Mouse (Mus musculus) MEL (cell line): ENCODE measurements around the gene Zdhhc7. TPM values are rescaled to one million over a fixed set of nuclear protein-coding genes. Genes with fewer than 3 reads are reported as not detected.

Experiments used
- DNase-seq: peaks from one replicate; pipeline ENCODE4 v3.0.0; 2011; ENCODE audit warnings: low read depth, low spot score
- H3K27ac ChIP-seq: 2 replicates; pipeline ENCODE4 v1.5.1; 2012; ENCODE audit warnings: low read depth, mild to moderate bottlenecking, control low read depth, low read length, moderate library complexity; ENCODE audit not compliant: control insufficient read depth
- H3K27me3 ChIP-seq, 2 experiments: fragments of 150-350 bp in 1 of 2; sonication (generic) in 1 of 2; 2 replicates each; pipeline ENCODE4 v1.6.1; 2012; ENCODE audit warnings: low read length in 2 of 2, mild to moderate bottlenecking in 2 of 2, improper control_type of control experiment in 1 of 2, moderate library complexity in 1 of 2; ENCODE audit not compliant: insufficient read depth in 2 of 2, control insufficient read depth in 1 of 2
- H3K36me3 ChIP-seq, 2 experiments: 2 replicates each; pipeline ENCODE4 v1.6.1; 2012 to 2014; ENCODE audit warnings: low read length in 2 of 2, improper control_type of control experiment in 1 of 2, inconsistent platforms in 1 of 2, mild to moderate bottlenecking in 1 of 2; ENCODE audit not compliant: insufficient read depth in 2 of 2, control insufficient read depth in 1 of 2
- H3K4me1 ChIP-seq, 2 experiments: fragments of 150-350 bp in 1 of 2; sonication (generic) in 1 of 2; 2 replicates each; pipeline ENCODE4 v1.6.1; 2012; ENCODE audit warnings: low read length in 2 of 2, improper control_type of control experiment in 1 of 2, mild to moderate bottlenecking in 1 of 2; ENCODE audit not compliant: insufficient read depth in 2 of 2, control insufficient read depth in 1 of 2
- H3K4me3 ChIP-seq, 2 experiments: fragments of 150-350 bp in 1 of 2; sonication (generic) in 1 of 2; 2 replicates each; pipeline ENCODE4 v1.5.1; 2012; ENCODE audit warnings: low read depth in 2 of 2, low read length in 2 of 2, mild to moderate bottlenecking in 2 of 2, moderate library complexity in 2 of 2, control low read depth in 1 of 2, improper control_type of control experiment in 1 of 2; ENCODE audit not compliant: control insufficient read depth in 1 of 2, insufficient read depth in 1 of 2
- H3K79me2 ChIP-seq: 2 replicates; pipeline ENCODE4 v1.6.1; 2012; ENCODE audit warnings: mild to moderate bottlenecking, low read length, moderate library complexity; ENCODE audit not compliant: control insufficient read depth, poor library complexity, insufficient read depth
- H3K9ac ChIP-seq: 2 replicates; pipeline ENCODE4 v1.6.1; 2012; ENCODE audit warnings: low read depth, mild to moderate bottlenecking, control low read depth, low read length, moderate library complexity; ENCODE audit not compliant: control insufficient read depth, poor library complexity, severe bottlenecking
- H3K9me3 ChIP-seq: fragments of 150-350 bp; sonication (generic); replicated peaks from 2 replicates; pipeline ENCODE4 v1.6.1; 2012; ENCODE audit warnings: mild to moderate bottlenecking, low read length, improper control_type of control experiment, moderate library complexity; ENCODE audit not compliant: insufficient read depth
- CHD1 ChIP-seq: IDR thresholded peaks from 2 replicates; pipeline ENCODE4 v1.6.1; 2012; ENCODE audit warnings: low read depth, mild to moderate bottlenecking, inconsistent platforms, low read length, improper control_type of control experiment
- E2F4 ChIP-seq: IDR thresholded peaks from 2 replicates; pipeline ENCODE4 v1.6.1; 2011; ENCODE audit warnings: low read depth, low read length, improper control_type of control experiment, borderline replicate concordance
- ELF1 ChIP-seq: IDR thresholded peaks from 2 replicates; pipeline ENCODE4 v1.6.1; 2014; ENCODE audit warnings: low read depth, mild to moderate bottlenecking, inconsistent platforms, low read length, improper control_type of control experiment, moderate library complexity
- ETS1 ChIP-seq: IDR thresholded peaks from 2 replicates; pipeline ENCODE4 v1.6.1; 2012; ENCODE audit warnings: low read depth, mild to moderate bottlenecking, inconsistent platforms, low read length, improper control_type of control experiment, moderate library complexity
- GATA1 ChIP-seq: IDR thresholded peaks from 2 replicates; pipeline ENCODE4 v1.6.1; 2011; ENCODE audit warnings: low read depth, low read length, improper control_type of control experiment
- MAZ ChIP-seq: IDR thresholded peaks from 2 replicates; pipeline ENCODE4 v1.6.1; 2012; ENCODE audit warnings: low read depth, mild to moderate bottlenecking, inconsistent platforms, low read length, improper control_type of control experiment
- MYC ChIP-seq: IDR thresholded peaks from 2 replicates; pipeline ENCODE4 v1.6.1; 2011; ENCODE audit warnings: low read depth, mild to moderate bottlenecking, low read length, improper control_type of control experiment, moderate library complexity
- NELFE ChIP-seq: IDR thresholded peaks from 2 replicates; pipeline ENCODE4 v1.6.1; 2011; ENCODE audit warnings: low read depth, low read length, improper control_type of control experiment
- POLR2AphosphoS2 ChIP-seq: IDR thresholded peaks from 2 replicates; pipeline ENCODE4 v1.6.1; 2011; ENCODE audit warnings: low read length, improper control_type of control experiment
- POLR2AphosphoS5 ChIP-seq: IDR thresholded peaks from 2 replicates; pipeline ENCODE4 v1.6.1; 2012; ENCODE audit warnings: low read depth, borderline replicate concordance, mild to moderate bottlenecking, inconsistent platforms, low read length, moderate library complexity, mixed read lengths
- SIN3A ChIP-seq: IDR thresholded peaks from 2 replicates; pipeline ENCODE4 v1.6.1; 2012; ENCODE audit warnings: low read length, improper control_type of control experiment, inconsistent platforms
- TAL1 ChIP-seq: IDR thresholded peaks from 2 replicates; pipeline ENCODE4 v1.6.1; 2012; ENCODE audit warnings: mild to moderate bottlenecking, inconsistent platforms, low read length, moderate library complexity, mixed read lengths
- UBTF ChIP-seq: IDR thresholded peaks from 2 replicates; pipeline ENCODE4 v1.6.1; 2012; ENCODE audit warnings: low read depth, mild to moderate bottlenecking, inconsistent platforms, low read length, improper control_type of control experiment, moderate library complexity, borderline replicate concordance; ENCODE audit not compliant: insufficient read depth
- polyA plus RNA-seq, 2 experiments: library from polyadenylated mRNA; stranded (reverse) in 1 of 2; unstranded in 1 of 2; fragments of >175 nt in 1 of 2; fragments of >200 nt in 1 of 2; gene quantifications; 2 replicates each; pipeline versions ENCODE4 v1.2.1 to v1.2.4; 2012; ENCODE audit warnings: low replicate concordance in 2 of 2, low read depth in 1 of 2; ENCODE audit not compliant: insufficient read length in 2 of 2, insufficient read depth in 1 of 2, missing spikeins in 1 of 2
- total RNA-seq: library from RNA; depleted of rRNA; stranded (reverse); fragments of 300-350 nt; gene quantifications from 2 replicates; pipeline ENCODE4 v1.2.3, GENCODE M21; 2012

Gene Zdhhc7
- total and polyA plus RNA-seq, 3 experiments: 51.0 to 126 (median 54.4) TPM

- TF ChIP-seq POLR2AphosphoS5 (no peak), POLR2AphosphoS2 (no peak), MAZ (no peak), ETS1 (peak; percentile 63), SIN3A (peak; percentile 89), E2F4 (no peak), MYC (peak; percentile 51; the same call in 1 of the 2 replicates), ELF1 (peak; percentile 64), UBTF (no peak), TAL1 (0 out of 2 replicates have a peak, but pooled peaks have one; percentile 7), CHD1 (no peak)
Measured at GRCm38 (mm10) chr8:120112535-120112934, 11.3 kb upstream of the Zdhhc7 start (continued).

- H3K9me3 ChIP-seq: no peaks in the 10 kb centered on the region
- H3K36me3 ChIP-seq: peaks cover 0 to 11% of the 10 kb centered on the region in 2 experiments; a peak in 2 of 4 replicates
- no peaks in the 10 kb centered on the region for H3K27me3 ChIP-seq
- H3K27ac ChIP-seq: no peak overlapping the region
- TF ChIP-seq GATA1: peak; percentile 35; the same call in 1 of the 2 replicates
- no peak for TF ChIP-seq POLR2AphosphoS2
- no peaks in the 10 kb centered on the region; the same call in 1 of the 2 replicates for H3K79me2 ChIP-seq
- H3K9ac ChIP-seq: no peak overlapping the region
- peaks cover 9 to 24% of the 10 kb centered on the region in 2 experiments for H3K4me1 ChIP-seq
- no peak overlapping the region for H3K4me3 ChIP-seq
- peak; percentile 37 for DNase-seq
Measured at GRCm38 (mm10) chr8:120111382-120111781, 10.1 kb upstream of the Zdhhc7 start.

- Histone ChIP-seq H3K9me3 (no peaks in the 10 kb centered on the region), H3K27me3 (no peaks in the 10 kb centered on the region), H3K36me3 (peaks cover 0 to 11% of the 10 kb centered on the region in 2 experiments; a peak in 2 of 4 replicates), H3K79me2 (no peaks in the 10 kb centered on the region; the same call in 1 of the 2 replicates), H3K9ac (no peak overlapping the region), H3K4me3 (no peak overlapping the region), H3K4me1 (peaks cover 9 to 24% of the 10 kb centered on the region in 2 experiments), H3K27ac (no peak overlapping the region)
- no peak for DNase-seq
- TF ChIP-seq SIN3A: no peak
- TF ChIP-seq ELF1: no peak
- no peak for TF ChIP-seq NELFE
- TF ChIP-seq GATA1: no peak
Measured at GRCm38 (mm10) chr8:120110966-120111365, 9.7 kb upstream of the Zdhhc7 start.
